Mouse (Mus musculus) erythroid progenitor cell, adult 5-6 weeks (primary cell): ENCODE data around the gene Ephb4. TPM values are rescaled to one million over a fixed set of nuclear protein-coding genes. Genes with fewer than 3 reads are reported as not detected.

ENCODE experiments used
- ATAC-seq: replicated peaks from 2 replicates; pipeline ENCODE4 v1.8.0; 2016; ENCODE audit warnings: moderate number of reproducible peaks, mild to moderate bottlenecking, moderate TSS enrichment, inconsistent platforms; ENCODE audit not compliant: poor library complexity, low FRiP score, severe bottlenecking
- total RNA-seq, 2 experiments: library from RNA; stranded (forward) in 1 of 2; stranded (reverse) in 1 of 2; fragments of 150-400 nt in 1 of 2; fragments of 186-747, 209-891 nt in 1 of 2; gene quantifications; 2 replicates each; pipeline versions ENCODE4 v1.2.3 to v1.2.4; 2015 to 2017; ENCODE audit warnings: low replicate concordance in 2 of 2

The Ephb4 gene
- total RNA-seq, 2 experiments from 2014 or later: 0.42 TPM; not detected in 1

- ATAC-seq: no peak
Measured at GRCm38 (mm10) chr5:137414253-137414652, 64.3 kb downstream of the Ephb4 start.

DNA sequence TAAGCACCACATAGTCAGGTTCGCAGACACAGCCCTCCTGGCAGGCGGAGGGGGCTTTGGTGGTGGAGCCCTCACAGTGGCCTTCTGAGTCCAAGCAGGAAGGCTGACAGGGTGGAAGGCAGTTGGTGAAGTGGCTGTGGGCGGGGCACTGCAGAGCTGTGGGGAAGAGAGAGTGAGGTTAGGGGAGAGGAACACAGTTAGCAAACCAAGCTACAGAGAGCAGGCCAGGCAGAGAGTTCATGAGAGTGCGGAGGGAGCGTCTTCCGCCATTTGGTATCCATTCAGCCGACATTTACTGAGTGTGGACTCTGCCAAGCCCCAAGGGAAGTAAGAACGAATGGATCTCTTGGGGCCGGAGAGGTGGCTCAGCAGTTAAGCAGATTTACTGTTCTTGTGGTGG lies 69.2 kb downstream of the Ephb4 start:
- no peak for ATAC-seq

DNA sequence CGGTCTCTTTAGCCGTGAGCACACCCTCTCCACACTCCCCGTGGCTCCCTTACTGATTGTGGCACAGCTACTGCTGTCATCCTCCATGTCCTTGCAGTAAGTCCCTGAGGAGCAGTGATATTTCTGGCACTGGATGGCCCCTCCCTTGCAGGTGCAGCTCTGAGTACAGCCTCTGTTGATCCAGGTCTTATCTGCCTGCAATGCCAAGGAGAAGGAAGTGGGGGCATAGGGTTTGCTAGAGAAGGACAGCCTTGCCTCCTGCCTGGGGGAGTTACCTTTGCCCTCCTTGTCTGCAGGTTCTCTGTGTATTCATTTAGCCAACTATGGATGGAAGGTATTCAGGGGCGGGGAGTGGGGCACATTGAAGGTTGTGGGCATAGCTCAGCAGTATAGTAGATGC lies 69.9 kb downstream of the Ephb4 start:
- ATAC-seq: no peak

- no peak for ATAC-seq
Measured at GRCm38 (mm10) chr5:137425648-137426047, 75.7 kb downstream of the Ephb4 start.

Other genes starting within 250 kb of the Ephb4 start
- 70.6 and 76.3 TPM in 2 replicates for gene Trim56, start 233.9 kb upstream of the Ephb4 start, total RNA-seq (2015; ENCODE audit: low replicate concordance)
- 89.0 and 113 TPM in 2 replicates for gene Trim56, start 233.9 kb upstream of the Ephb4 start, total RNA-seq (2017; ENCODE audit: low replicate concordance)
- not detected in 2 replicates for gene Muc3, start 200.8 kb upstream of the Ephb4 start, total RNA-seq (2015; ENCODE audit: low replicate concordance)
- gene Muc3, start 200.8 kb upstream of the Ephb4 start, total RNA-seq (2017; ENCODE audit: low replicate concordance): not detected in 2 replicates
- gene Muc3a, start 137.7 kb upstream of the Ephb4 start, total RNA-seq (2015; ENCODE audit: low replicate concordance): 0.42 TPM in 1 of 2 replicates, not detected in the other
- gene Muc3a, start 137.7 kb upstream of the Ephb4 start, total RNA-seq (2017; ENCODE audit: low replicate concordance): 0.64 TPM in 1 of 2 replicates, not detected in the other
- gene Ache, start 62.6 kb upstream of the Ephb4 start, total RNA-seq (2015; ENCODE audit: low replicate concordance): 261 and 288 TPM in 2 replicates
- 159 and 175 TPM in 2 replicates for gene Ache, start 62.6 kb upstream of the Ephb4 start, total RNA-seq (2017; ENCODE audit: low replicate concordance)
- gene Ufsp1, start 55.5 kb upstream of the Ephb4 start, total RNA-seq (2015; ENCODE audit: low replicate concordance): 50.8 and 61.2 TPM in 2 replicates
- 27.8 and 30.2 TPM in 2 replicates for gene Ufsp1, start 55.5 kb upstream of the Ephb4 start, total RNA-seq (2017; ENCODE audit: low replicate concordance)
- gene Srrt, start 42.4 kb upstream of the Ephb4 start, total RNA-seq (2015; ENCODE audit: low replicate concordance): 235 and 247 TPM in 2 replicates
- gene Srrt, start 42.4 kb upstream of the Ephb4 start, total RNA-seq (2017; ENCODE audit: low replicate concordance): 557 and 577 TPM in 2 replicates
- gene Trip6, start 35.7 kb upstream of the Ephb4 start, total RNA-seq (2015; ENCODE audit: low replicate concordance): 1.4 TPM in 1 of 2 replicates, not detected in the other
- 1.8 and 7.2 TPM in 2 replicates for gene Trip6, start 35.7 kb upstream of the Ephb4 start, total RNA-seq (2017; ENCODE audit: low replicate concordance)
- gene Slc12a9, start 16.5 kb upstream of the Ephb4 start, total RNA-seq (2015; ENCODE audit: low replicate concordance): 0.72 and 1.7 TPM in 2 replicates
- 0.15 and 0.64 TPM in 2 replicates for gene Slc12a9, start 16.5 kb upstream of the Ephb4 start, total RNA-seq (2017; ENCODE audit: low replicate concordance)
- gene Zan, start 127.0 kb downstream of the Ephb4 start, total RNA-seq (2015; ENCODE audit: low replicate concordance): not detected in 2 replicates
- gene Zan, start 127.0 kb downstream of the Ephb4 start, total RNA-seq (2017; ENCODE audit: low replicate concordance): not detected in 2 replicates
- 2.9 and 23.5 TPM in 2 replicates for gene Pop7, start 152.4 kb downstream of the Ephb4 start, total RNA-seq (2015; ENCODE audit: low replicate concordance)
- 0.38 and 10.8 TPM in 2 replicates for gene Pop7, start 152.4 kb downstream of the Ephb4 start, total RNA-seq (2017; ENCODE audit: low replicate concordance)
- gene Gigyf1, start 168.4 kb downstream of the Ephb4 start, total RNA-seq (2015; ENCODE audit: low replicate concordance): 5.4 and 5.8 TPM in 2 replicates
- gene Gigyf1, start 168.4 kb downstream of the Ephb4 start, total RNA-seq (2017; ENCODE audit: low replicate concordance): 8.1 and 11.2 TPM in 2 replicates
- gene Epo, start 183.1 kb downstream of the Ephb4 start, total RNA-seq (2015; ENCODE audit: low replicate concordance): not detected in 2 replicates
- not detected in 2 replicates for gene Epo, start 183.1 kb downstream of the Ephb4 start, total RNA-seq (2017; ENCODE audit: low replicate concordance)
- gene Gnb2, start 183.4 kb downstream of the Ephb4 start, total RNA-seq (2015; ENCODE audit: low replicate concordance): 253 and 262 TPM in 2 replicates
- 152 and 170 TPM in 2 replicates for gene Gnb2, start 183.4 kb downstream of the Ephb4 start, total RNA-seq (2017; ENCODE audit: low replicate concordance)
- gene Actl6b, start 203.4 kb downstream of the Ephb4 start, total RNA-seq (2015; ENCODE audit: low replicate concordance): not detected in 2 replicates
- not detected in 2 replicates for gene Actl6b, start 203.4 kb downstream of the Ephb4 start, total RNA-seq (2017; ENCODE audit: low replicate concordance)
- gene Tfr2, start 219.7 kb downstream of the Ephb4 start, total RNA-seq (2015; ENCODE audit: low replicate concordance): 44.9 and 62.0 TPM in 2 replicates
- gene Tfr2, start 219.7 kb downstream of the Ephb4 start, total RNA-seq (2017; ENCODE audit: low replicate concordance): 42.2 and 61.0 TPM in 2 replicates